Mouse (Mus musculus) embryonic facial prominence, embryonic 12.5 days (tissue): ENCODE measurements around the gene Sdccag8. TPM values are rescaled to one million over a fixed set of nuclear protein-coding genes. Genes with fewer than 3 reads are reported as not detected.

ENCODE experiments used
- ATAC-seq: fragments of 200-750 bp; cut with Nextera tagmentation; 2 replicates; pipeline ENCODE4 v1.8.0; 2017; ENCODE audit not compliant: insufficient number of reproducible peaks, insufficient read depth, low FRiP score, low TSS enrichment
- H3K27ac ChIP-seq: fragments of 300-500 bp; sonication (generic); 2 replicates; pipeline ENCODE4 v1.5.1; 2016; ENCODE audit warnings: mild to moderate bottlenecking
- H3K27me3 ChIP-seq: fragments of 300-500 bp; sonication (generic); 2 replicates; pipeline ENCODE4 v1.6.1; 2016; ENCODE audit warnings: mild to moderate bottlenecking, moderate library complexity
- H3K36me3 ChIP-seq: fragments of 300-500 bp; sonication (generic); 2 replicates; pipeline ENCODE4 v1.6.1; 2016; ENCODE audit warnings: mild to moderate bottlenecking
- H3K4me1 ChIP-seq: fragments of 300-500 bp; sonication (generic); 2 replicates; pipeline ENCODE4 v1.6.1; 2016
- H3K4me2 ChIP-seq: fragments of 300-500 bp; sonication (generic); replicated peaks from 2 replicates; pipeline ENCODE4 v1.6.1; 2016; ENCODE audit warnings: mild to moderate bottlenecking, moderate library complexity
- H3K4me3 ChIP-seq: fragments of 300-500 bp; sonication (generic); 2 replicates; pipeline ENCODE4 v1.5.1; 2016; ENCODE audit warnings: mild to moderate bottlenecking
- H3K9ac ChIP-seq: fragments of 300-500 bp; sonication (generic); 2 replicates; pipeline ENCODE4 v1.6.1; 2016; ENCODE audit warnings: mild to moderate bottlenecking, moderate library complexity
- H3K9me3 ChIP-seq: fragments of 300-500 bp; sonication (generic); 2 replicates; pipeline ENCODE4 v1.6.1; 2016; ENCODE audit warnings: mild to moderate bottlenecking, moderate library complexity
- WGBS: fragments of 180-500 bp; shearing (Covaris S2); methylation state at CpG from one replicate; pipeline ENCODE4 v1.1.7; 2016; 5-methylcytosine and 5-hydroxymethylcytosine counted together
- polyA plus RNA-seq: library from polyadenylated mRNA; unstranded; fragments of >200 nt; fragmentation: Nextera tagmentation; extraction: Ambion mirVana; gene quantifications from 2 replicates; pipeline ENCODE4 v1.2.1, GENCODE M21; 2016

Gene Sdccag8
- polyA plus RNA-seq, 1 experiment from 2014 or later: 17.0 TPM

GRCm38 (mm10) chr1:177022751-177023150, 208.3 kb downstream of the Sdccag8 start:
- Histone ChIP-seq H3K27me3 (no peaks in the 10 kb centered on the region), H3K4me2 (no peak overlapping the region), H3K9ac (no peak overlapping the region), H3K4me3 (no peak overlapping the region), H3K27ac (no peak overlapping the region), H3K36me3 (peaks cover 17% of the 10 kb centered on the region), H3K4me1 (no peaks in the 10 kb centered on the region), H3K9me3 (no peaks in the 10 kb centered on the region)
- WGBS: 66% methylated on average over 3 of the region's 3 CpGs
- ATAC-seq: no peak

- H3K9ac ChIP-seq: no peak overlapping the region
- 0 out of 2 replicates have a peak, but pooled peaks cover 2% of the 10 kb centered on the region for H3K4me1 ChIP-seq
- H3K9me3 ChIP-seq: no peaks in the 10 kb centered on the region
- H3K27me3 ChIP-seq: no peaks in the 10 kb centered on the region
- H3K4me2 ChIP-seq: no peak overlapping the region
- no peak overlapping the region for H3K27ac ChIP-seq
- peaks cover 14% of the 10 kb centered on the region for H3K36me3 ChIP-seq
- WGBS: 82% methylated on average over 3 of the region's 3 CpGs
- ATAC-seq: no peak
- no peak overlapping the region for H3K4me3 ChIP-seq
Observed at GRCm38 (mm10) chr1:177027706-177028105, 213.2 kb downstream of the Sdccag8 start.

- H3K4me3 ChIP-seq: no peak overlapping the region
- no peak overlapping the region for H3K4me2 ChIP-seq
- 83% methylated on average over 2 of the region's 2 CpGs for WGBS
- H3K27me3 ChIP-seq: no peaks in the 10 kb centered on the region
- H3K27ac ChIP-seq: no peak overlapping the region
- H3K36me3 ChIP-seq: peaks cover 5% of the 10 kb centered on the region; the same call in 1 of the 2 replicates
- no peaks in the 10 kb centered on the region for H3K9me3 ChIP-seq
- H3K9ac ChIP-seq: no peak overlapping the region
- 0 out of 2 replicates have a peak, but pooled peaks cover 2% of the 10 kb centered on the region for H3K4me1 ChIP-seq
- no peak for ATAC-seq
Observed at GRCm38 (mm10) chr1:177029032-177029431, 214.6 kb downstream of the Sdccag8 start.

GRCm38 (mm10) chr1:177030669-177031068, 216.2 kb downstream of the Sdccag8 start:
- no peak overlapping the region for H3K9ac ChIP-seq
- 0 out of 2 replicates have a peak, but pooled peaks cover 2% of the 10 kb centered on the region for H3K4me1 ChIP-seq
- no peaks in the 10 kb centered on the region for H3K36me3 ChIP-seq
- 47% methylated on average over 3 of the region's 3 CpGs for WGBS
- no peak overlapping the region for H3K27ac ChIP-seq
- H3K4me2 ChIP-seq: no peak overlapping the region
- no peak overlapping the region for H3K4me3 ChIP-seq
- H3K9me3 ChIP-seq: no peaks in the 10 kb centered on the region
- no peak for ATAC-seq
- H3K27me3 ChIP-seq: no peaks in the 10 kb centered on the region

- no peak overlapping the region for H3K4me2 ChIP-seq
- H3K4me1 ChIP-seq: 0 out of 2 replicates have a peak, but pooled peaks cover 2% of the 10 kb centered on the region
- no peaks in the 10 kb centered on the region for H3K9me3 ChIP-seq
- no peak for ATAC-seq
- 86% methylated on average over 1 of the region's 1 CpGs for WGBS
- H3K9ac ChIP-seq: no peak overlapping the region
- no peaks in the 10 kb centered on the region for H3K27me3 ChIP-seq
- no peak overlapping the region for H3K4me3 ChIP-seq
- H3K36me3 ChIP-seq: no peaks in the 10 kb centered on the region
- H3K27ac ChIP-seq: no peak overlapping the region
Observed at GRCm38 (mm10) chr1:177031196-177031595, 216.7 kb downstream of the Sdccag8 start.

GRCm38 (mm10) chr1:177032233-177032632, 217.8 kb downstream of the Sdccag8 start:
- H3K36me3 ChIP-seq: no peaks in the 10 kb centered on the region
- H3K4me3 ChIP-seq: no peak overlapping the region
- WGBS: 15% methylated on average over 1 of the region's 1 CpGs
- no peaks in the 10 kb centered on the region for H3K9me3 ChIP-seq
- 0 out of 2 replicates have a peak, but pooled peaks cover 2% of the 10 kb centered on the region for H3K4me1 ChIP-seq
- H3K4me2 ChIP-seq: no peak overlapping the region
- no peak for ATAC-seq
- no peaks in the 10 kb centered on the region for H3K27me3 ChIP-seq
- no peak overlapping the region for H3K9ac ChIP-seq
- no peak overlapping the region for H3K27ac ChIP-seq

- ATAC-seq: no peak
- Histone ChIP-seq H3K27ac (no peak overlapping the region), H3K27me3 (no peaks in the 10 kb centered on the region), H3K4me3 (no peak overlapping the region), H3K9ac (no peak overlapping the region), H3K4me1 (0 out of 2 replicates have a peak, but pooled peaks cover 1% of the 10 kb centered on the region), H3K36me3 (no peaks in the 10 kb centered on the region), H3K9me3 (no peaks in the 10 kb centered on the region), H3K4me2 (no peak overlapping the region)
- WGBS: 87% methylated on average over 2 of the region's 2 CpGs
Observed at GRCm38 (mm10) chr1:177035460-177035859, 221.0 kb downstream of the Sdccag8 start.

GRCm38 (mm10) chr1:177038383-177038782, 223.9 kb downstream of the Sdccag8 start:
- H3K27me3 ChIP-seq: no peaks in the 10 kb centered on the region
- 43% methylated on average over 2 of the region's 2 CpGs for WGBS
- H3K9me3 ChIP-seq: no peaks in the 10 kb centered on the region
- ATAC-seq: no peak
- no peaks in the 10 kb centered on the region for H3K4me1 ChIP-seq
- H3K9ac ChIP-seq: no peak overlapping the region
- H3K4me2 ChIP-seq: no peak overlapping the region
- no peak overlapping the region for H3K27ac ChIP-seq
- H3K36me3 ChIP-seq: no peaks in the 10 kb centered on the region
- no peak overlapping the region for H3K4me3 ChIP-seq

GRCm38 (mm10) chr1:177039093-177039674, 224.7 kb downstream of the Sdccag8 start:
- Histone ChIP-seq H3K27ac (no peak overlapping the region), H3K9ac (no peak overlapping the region), H3K27me3 (no peaks in the 10 kb centered on the region), H3K9me3 (no peaks in the 10 kb centered on the region), H3K36me3 (no peaks in the 10 kb centered on the region), H3K4me1 (no peaks in the 10 kb centered on the region), H3K4me3 (no peak overlapping the region), H3K4me2 (no peak overlapping the region)
- ATAC-seq: no peak
- 77% methylated on average over 6 of the region's 6 CpGs for WGBS

- H3K4me3 ChIP-seq: no peak overlapping the region
- no peaks in the 10 kb centered on the region for H3K36me3 ChIP-seq
- no peak overlapping the region for H3K4me2 ChIP-seq
- H3K27me3 ChIP-seq: no peaks in the 10 kb centered on the region
- H3K4me1 ChIP-seq: no peaks in the 10 kb centered on the region
- no peaks in the 10 kb centered on the region for H3K9me3 ChIP-seq
- 61% methylated on average over 4 of the region's 4 CpGs for WGBS
- H3K27ac ChIP-seq: no peak overlapping the region
- no peak for ATAC-seq
- no peak overlapping the region for H3K9ac ChIP-seq
Observed at GRCm38 (mm10) chr1:177040058-177040457, 225.6 kb downstream of the Sdccag8 start.

GRCm38 (mm10) chr1:177045885-177046284, 231.4 kb downstream of the Sdccag8 start:
- Histone ChIP-seq H3K36me3 (no peaks in the 10 kb centered on the region), H3K27me3 (no peaks in the 10 kb centered on the region), H3K9ac (no peak overlapping the region), H3K9me3 (no peaks in the 10 kb centered on the region), H3K4me3 (no peak overlapping the region), H3K4me1 (no peaks in the 10 kb centered on the region), H3K27ac (no peak overlapping the region), H3K4me2 (no peak overlapping the region)
- ATAC-seq: no peak

- H3K27me3 ChIP-seq: no peaks in the 10 kb centered on the region
- no peak overlapping the region for H3K9ac ChIP-seq
- no peaks in the 10 kb centered on the region for H3K4me1 ChIP-seq
- H3K36me3 ChIP-seq: no peaks in the 10 kb centered on the region
- 79% methylated on average over 2 of the region's 2 CpGs for WGBS
- no peaks in the 10 kb centered on the region for H3K9me3 ChIP-seq
- no peak for ATAC-seq
- no peak overlapping the region for H3K4me2 ChIP-seq
- H3K27ac ChIP-seq: no peak overlapping the region
- H3K4me3 ChIP-seq: no peak overlapping the region
Observed at GRCm38 (mm10) chr1:177046963-177047362, 232.5 kb downstream of the Sdccag8 start.
